Mouse (Mus musculus) lung, adult 2 months (tissue): ENCODE data around the gene Icam5.
"Not testable (repeated sequence)": the region's sequence is repeated elsewhere in the genome, so short reads cannot be mapped to it uniquely, and the experiment has no call there.

Experiments
- CTCF ChIP-seq: fragments of 200-500 bp; IDR thresholded peaks from 2 replicates; pipeline ENCODE4 v1.5.1; 2011; ENCODE audit warnings: mild to moderate bottlenecking, low read length, control low read depth; ENCODE audit not compliant: insufficient read depth
- POLR2A ChIP-seq: fragments of 200-500 bp; IDR thresholded peaks from 2 replicates; pipeline ENCODE4 v1.6.1; 2011; ENCODE audit warnings: low read depth, mild to moderate bottlenecking, control low read depth, low read length, borderline replicate concordance; ENCODE audit errors: extremely low read depth

- not testable (repeated sequence) for TF ChIP-seq POLR2A, CTCF
These were observed 20.8 kb upstream of the Icam5 start for GRCm38 (mm10) chr9:21010939-21011541.
